Mouse (Mus musculus): ENCODE data around the gene Os9.

- TF ChIP-seq CTCF (IDR thresholded peaks at IDR 0.05; ENCODE audit: low read depth, low read length): no peak
- TF ChIP-seq TAL1 (conservative IDR thresholded peaks at IDR 0.05; ENCODE audit: low read depth, low read length): no peak
- no peak for TF ChIP-seq POLR2AphosphoS5 (IDR thresholded peaks at IDR 0.05; ENCODE audit: insufficient replicate concordance, low read depth, low read length)
- TF ChIP-seq GATA1 (IDR thresholded peaks at IDR 0.05; ENCODE audit: borderline replicate concordance, low read length): no peak
Observed at GRCm38 (mm10) chr10:127061513-127061912, 59.4 kb downstream of the Os9 start.
